Mouse (Mus musculus): ENCODE measurements around the gene Col6a6.

- no peak for TF ChIP-seq CTCF (IDR thresholded peaks at IDR 0.05; ENCODE audit: borderline replicate concordance, control insufficient read depth, extremely low read depth, insufficient read depth, low read length, poor library complexity)
- TF ChIP-seq POLR2A (IDR thresholded peaks at IDR 0.05; ENCODE audit: control insufficient read depth, extremely low read depth, insufficient read depth, low read length, poor library complexity), result no peak
Observed at GRCm38 (mm10) chr9:105681386-105681785, 146.6 kb downstream of the Col6a6 start.

Measured in thymus, adult 2 months (tissue).